ENCODE assay signal across 18 mouse cellular contexts in genomic region chr10:14120512-14120911, GRCm38 (mm10).
"Had no signal": no experiment of that assay in that cellular context is flagged by ENCODE, and none has a peak within 500 bp of the region (broad histone marks: within the 10 kb centered on the region; RNA-seq: fewer than 3 reads in every experiment).

No protein-coding gene starts in this region.

- H3K9me3 ChIP-seq: liver, embryonic 13.5 days; megakaryocyte, embryonic 14.5 days; midbrain, embryonic 10.5 days; midbrain, embryonic 13.5 days; neural tube, embryonic 13.5 days; stomach, embryonic 15.5 days had no signal

- H3K4me2 ChIP-seq: liver, embryonic 13.5 days; lung, embryonic 14.5 days; midbrain, embryonic 13.5 days; neural tube, embryonic 13.5 days; stomach, embryonic 15.5 days had no signal

- H3K4me3 ChIP-seq: liver, embryonic 13.5 days; midbrain, embryonic 10.5 days; midbrain, embryonic 13.5 days; myocyte; neural tube, embryonic 13.5 days; stomach, embryonic 15.5 days had no signal

- H3K27me3 ChIP-seq: liver, embryonic 13.5 days; megakaryocyte, embryonic 14.5 days; midbrain, embryonic 13.5 days; neural tube, embryonic 13.5 days; stomach, embryonic 15.5 days had no signal

- H3K27ac ChIP-seq: liver, embryonic 13.5 days; midbrain, embryonic 10.5 days; midbrain, embryonic 13.5 days; neural tube, embryonic 13.5 days; stomach, embryonic 15.5 days had no signal

- H3K9ac ChIP-seq: liver, embryonic 13.5 days; lung, embryonic 14.5 days; midbrain, embryonic 13.5 days; neural tube, embryonic 13.5 days; stomach, embryonic 15.5 days had no signal

- DNase-seq: kidney, adult 18-20 months; kidney, adult 9 months; kidney, postnatal 14 days; liver, embryonic 13.5 days; lung, embryonic 14.5 days; retina, postnatal 1 day; right cerebral cortex, postnatal 25 days; spleen, adult 18-20 months; thymus, adult 18-20 months; thymus, postnatal 36 days had no signal

- H3K4me1 ChIP-seq: liver, embryonic 13.5 days; midbrain, embryonic 10.5 days; midbrain, embryonic 13.5 days; neural tube, embryonic 13.5 days; stomach, embryonic 15.5 days had no signal

- H3K36me3 ChIP-seq: liver, embryonic 13.5 days; midbrain, embryonic 10.5 days; midbrain, embryonic 13.5 days; neural tube, embryonic 13.5 days; stomach, embryonic 15.5 days had no signal

- ATAC-seq: lung, postnatal 0 days; midbrain, embryonic 13.5 days; midbrain, embryonic 16.5 days had no signal
